Mouse (Mus musculus): ENCODE measurements around the gene Phactr3.
"Not testable (repeated sequence)": the region's sequence is repeated elsewhere in the genome, so short reads cannot be mapped to it uniquely, and the experiment has no call there.

Gene Phactr3

DNA sequence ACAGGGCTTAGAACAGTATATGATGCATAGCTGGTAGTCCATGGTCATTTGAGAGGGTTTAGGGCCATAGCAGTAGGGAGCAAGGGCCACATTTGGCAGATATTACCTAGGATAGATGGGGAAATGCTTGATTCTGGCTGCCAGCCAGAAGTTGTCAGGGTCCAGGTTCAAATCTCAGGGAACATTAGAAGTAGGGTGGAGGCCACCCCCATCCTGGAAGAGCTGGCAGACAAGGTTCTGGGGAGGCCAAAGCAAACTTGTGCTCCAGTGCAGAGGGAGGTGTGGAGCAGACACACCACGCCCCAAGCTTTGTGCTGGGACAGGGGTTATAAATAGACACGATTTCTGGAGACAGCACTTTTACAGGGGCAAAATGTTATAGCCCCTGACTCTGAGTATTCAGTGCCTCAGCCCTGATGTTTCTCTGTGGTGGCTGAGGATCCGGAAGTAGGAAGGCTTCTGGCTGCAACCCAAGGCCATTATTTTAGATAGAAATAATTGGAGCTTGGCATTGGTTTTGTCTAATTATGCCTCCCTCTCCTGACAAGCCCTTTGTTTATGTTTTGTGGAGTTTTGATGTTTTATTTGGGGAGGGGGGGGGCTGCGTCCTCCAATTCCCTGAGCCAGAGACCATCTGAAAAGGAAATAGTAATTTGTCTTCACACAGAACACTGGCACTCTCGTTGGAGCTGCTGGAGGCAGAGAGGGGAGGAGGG lies 208.1 kb downstream of the Phactr3 start:
- no peak for DNase-seq (ENCODE audit: low spot score in 2 of 2)

DNA sequence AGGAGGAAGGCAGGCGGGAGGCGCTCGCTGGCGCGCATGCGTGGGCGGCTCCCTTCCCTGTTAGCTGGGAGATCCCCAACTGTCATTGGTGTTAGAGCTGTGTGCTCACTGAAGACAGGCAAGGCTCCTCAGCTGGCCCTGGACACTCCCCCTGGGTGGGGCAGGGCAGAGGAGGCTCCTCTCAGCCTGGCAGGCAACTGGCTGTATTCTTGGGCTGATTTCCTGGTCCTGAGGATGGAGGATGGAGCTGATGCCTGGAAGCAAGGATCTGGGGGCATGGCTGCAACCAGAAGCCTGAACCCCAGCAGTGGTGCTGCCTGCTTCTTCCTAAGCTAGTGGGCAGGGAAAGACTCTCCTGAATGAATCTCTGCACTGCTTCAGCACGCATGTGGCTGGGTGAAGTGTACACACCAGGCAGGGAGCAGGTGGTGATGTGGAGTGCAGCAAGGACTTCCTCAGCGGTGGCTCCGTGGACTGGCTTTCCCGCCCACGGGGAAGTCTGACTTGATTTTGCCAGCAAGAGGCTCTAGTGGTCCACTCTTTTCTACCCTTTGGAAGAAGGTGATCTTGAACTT lies 208.8 kb downstream of the Phactr3 start:
- DNase-seq (ENCODE audit: low spot score in 2 of 2) = no peak

DNA sequence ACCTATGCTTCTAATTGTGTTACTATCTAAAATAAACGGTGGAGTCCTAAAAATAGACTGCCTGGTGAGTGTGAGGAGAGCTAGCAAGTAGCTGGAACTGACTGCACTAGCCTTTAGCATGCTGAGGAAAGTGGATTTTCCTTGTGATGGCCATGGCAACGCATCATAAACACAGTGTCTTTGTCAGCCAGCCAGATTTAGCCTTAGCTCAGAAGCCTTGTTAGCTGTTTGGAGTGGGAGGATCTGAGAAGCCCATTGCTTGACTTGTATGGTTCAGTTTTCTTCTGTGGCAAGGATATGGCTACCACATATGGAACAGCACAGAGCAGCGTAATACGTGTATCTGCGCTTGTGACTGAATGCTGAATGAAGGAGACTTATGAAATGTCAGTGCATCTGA lies 210.8 kb downstream of the Phactr3 start:
- DNase-seq (ENCODE audit: low spot score in 2 of 2) = no peak

DNA sequence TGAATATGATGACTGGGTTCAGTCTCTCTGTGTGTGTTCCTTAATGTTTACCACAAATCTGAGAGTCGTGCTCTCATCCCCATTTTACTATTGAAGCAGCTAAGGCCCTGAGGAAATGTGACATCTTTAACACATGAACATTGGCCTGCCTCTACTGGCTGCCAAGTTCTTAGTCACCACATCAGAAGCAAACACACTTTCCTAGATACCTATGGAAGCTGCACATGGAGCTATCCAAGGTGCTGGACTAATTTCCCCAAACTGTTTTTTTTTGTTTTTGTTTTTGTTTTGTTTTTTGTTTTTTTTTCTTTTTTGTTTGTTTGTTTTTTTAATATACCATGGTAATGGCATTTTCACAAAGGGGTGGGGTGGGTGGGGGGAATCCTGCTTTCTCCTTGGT lies 211.2 kb downstream of the Phactr3 start:
- DNase-seq (ENCODE audit: low spot score in 2 of 2) = no peak

DNA sequence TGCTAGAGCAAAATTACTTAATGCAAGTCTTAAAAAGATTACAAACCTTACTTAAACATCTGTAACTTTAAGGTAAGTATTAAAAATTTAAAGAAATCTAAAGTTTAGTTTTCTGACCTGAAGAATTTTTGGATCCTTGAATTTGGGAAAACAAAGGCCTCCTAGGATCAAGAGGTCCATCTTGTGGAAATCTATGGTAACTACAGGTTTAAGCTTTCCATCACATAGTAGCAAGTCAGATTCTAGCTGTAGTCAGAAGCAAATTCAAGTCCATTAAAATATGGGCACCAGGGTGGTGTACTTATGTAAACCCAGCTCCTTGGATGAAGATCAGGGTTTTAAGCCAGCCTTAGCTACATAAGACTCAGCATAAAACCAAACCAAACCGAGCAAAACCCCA lies 219.1 kb downstream of the Phactr3 start:
- no peak for DNase-seq (ENCODE audit: low spot score in 2 of 2)

DNA sequence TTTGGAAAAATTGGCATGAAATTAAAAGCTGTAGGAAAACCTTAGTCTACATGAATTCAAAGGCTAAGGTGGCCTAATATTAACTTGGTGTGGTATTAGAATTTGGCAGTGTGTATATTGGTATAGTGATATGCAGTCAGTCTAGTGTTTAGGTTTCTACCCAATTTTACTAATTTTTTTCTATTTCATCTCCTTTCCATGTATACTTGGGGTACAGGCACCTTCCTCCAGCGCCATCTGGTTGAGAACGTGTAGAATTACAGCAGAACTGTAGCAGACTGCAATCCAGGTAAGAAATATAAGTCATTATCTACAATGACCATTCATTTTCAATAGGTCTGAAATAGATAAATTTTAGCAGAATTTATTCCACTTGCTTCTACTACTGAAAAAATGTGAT lies 220.3 kb downstream of the Phactr3 start:
- DNase-seq (ENCODE audit: low spot score in 2 of 2) = no peak

DNA sequence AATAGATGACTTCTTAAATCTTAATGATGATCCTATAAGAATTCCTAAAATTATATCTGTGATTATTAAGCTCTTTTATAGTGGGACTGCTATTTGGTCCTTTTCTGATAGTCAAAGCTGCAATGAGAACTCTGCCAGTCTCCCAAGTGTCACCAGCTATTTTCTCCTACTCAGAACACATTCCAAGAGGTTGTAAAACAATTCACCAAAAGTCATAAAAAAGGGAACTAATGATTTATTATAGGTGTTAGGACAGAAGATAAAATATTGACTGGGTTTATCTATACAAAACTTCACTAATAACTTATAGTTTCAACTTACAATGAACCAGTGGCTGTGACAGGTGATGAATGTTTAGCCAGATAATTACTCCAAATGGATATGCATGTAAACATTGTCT lies 223.3 kb downstream of the Phactr3 start:
- DNase-seq (ENCODE audit: low spot score in 2 of 2) = not testable (repeated sequence)

DNA sequence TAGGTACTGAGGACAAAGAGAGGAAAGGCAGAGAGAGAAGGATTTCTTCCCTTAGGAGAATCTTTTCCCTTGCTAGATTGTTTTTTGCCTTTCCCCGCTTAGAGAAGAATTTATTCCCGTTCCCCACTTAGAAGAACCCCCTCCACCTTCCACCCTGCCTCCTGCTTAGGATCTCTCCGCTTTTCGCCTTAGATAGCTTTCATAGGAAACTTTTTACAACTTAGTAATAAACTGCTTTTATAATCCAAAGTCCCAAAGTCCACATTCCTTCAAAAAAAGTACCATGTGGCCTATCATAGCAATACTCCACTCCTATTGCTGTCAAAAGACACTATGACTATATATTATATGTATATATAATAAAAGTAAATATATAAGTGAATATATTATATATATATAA lies 223.8 kb downstream of the Phactr3 start:
- no peak for DNase-seq (ENCODE audit: low spot score in 2 of 2)

All from urinary bladder, postnatal 36 days (tissue).